Mouse (Mus musculus): ENCODE measurements around the gene Mta2.

Gene Mta2

GRCm38 (mm10) chr19:8992769-8993624, 51.3 kb downstream of the Mta2 start:
- DNase-seq: peak; percentile 89

- DNase-seq: no peak
Measured at GRCm38 (mm10) chr19:8993625-8993912, 51.9 kb downstream of the Mta2 start.

- no peak for DNase-seq
Measured at GRCm38 (mm10) chr19:8994813-8995607, 53.3 kb downstream of the Mta2 start.

- no peak for DNase-seq
Measured at GRCm38 (mm10) chr19:8996601-8997000, 54.9 kb downstream of the Mta2 start.

GRCm38 (mm10) chr19:8997546-8997945, 55.9 kb downstream of the Mta2 start:
- peak; percentile 83 for DNase-seq

- DNase-seq: no peak
Measured at GRCm38 (mm10) chr19:8998546-8998945, 56.9 kb downstream of the Mta2 start.

GRCm38 (mm10) chr19:8999223-8999622, 57.5 kb downstream of the Mta2 start:
- DNase-seq: no peak
